Mouse (Mus musculus) bone marrow, adult 2 months (tissue): Measurements from ENCODE around the gene Dpm1. TPM values are rescaled to one million over a fixed set of nuclear protein-coding genes. Genes with fewer than 3 reads are reported as not detected.

ENCODE experiments used
- H3K27ac ChIP-seq: fragments of 200-500 bp; 2 replicates; pipeline ENCODE4 v1.5.1; 2012; ENCODE audit warnings: low read depth, mild to moderate bottlenecking, control low read depth, inconsistent platforms, low read length; ENCODE audit not compliant: control insufficient read depth, poor library complexity, insufficient read depth
- H3K4me1 ChIP-seq: fragments of 200-500 bp; 2 replicates; pipeline ENCODE4 v1.6.1; 2011; ENCODE audit warnings: low read length; ENCODE audit not compliant: control insufficient read depth, insufficient read depth
- H3K4me3 ChIP-seq: fragments of 200-500 bp; replicated peaks from 2 replicates; pipeline ENCODE3; 2011; ENCODE audit warnings: mild to moderate bottlenecking, low read depth, low read length, control low read depth; ENCODE audit not compliant: control insufficient read depth
- CTCF ChIP-seq: fragments of 200-500 bp; IDR thresholded peaks from 2 replicates; pipeline ENCODE4 v1.5.1; 2011; ENCODE audit warnings: low read length, control low read depth; ENCODE audit not compliant: control insufficient read depth, insufficient read depth
- POLR2A ChIP-seq: fragments of 200-500 bp; IDR thresholded peaks from 2 replicates; pipeline ENCODE4 v1.6.1; 2011; ENCODE audit warnings: low read depth, mild to moderate bottlenecking, control low read depth, low read length, borderline replicate concordance; ENCODE audit not compliant: control insufficient read depth
- WGBS: fragments of 180-500 bp; shearing (Covaris S2); methylation state at CpG from one replicate; pipeline ENCODE4 v1.1.7; 2018; 5-methylcytosine and 5-hydroxymethylcytosine counted together
- polyA plus RNA-seq: library from polyadenylated mRNA; stranded (reverse); fragments of >200 nt; gene quantifications from 2 replicates; pipeline ENCODE4 v1.2.4, GENCODE M21; 2011; ENCODE audit warnings: low replicate concordance; ENCODE audit not compliant: missing spikeins, insufficient read depth, insufficient read length

Dpm1 gene
- polyA plus RNA-seq, 1 experiment: 59.2 TPM

- 5% methylated on average over 14 of the region's 14 CpGs for WGBS
- Histone ChIP-seq H3K4me1 (peaks cover 1% of the 10 kb centered on the region; the same call in 1 of the 2 replicates), H3K4me3 (no peak overlapping the region), H3K27ac (no peak overlapping the region)
- TF ChIP-seq CTCF (no peak), POLR2A (no peak)
These were observed 68.4 kb downstream of the Dpm1 start for GRCm38 (mm10) chr2:168161978-168162377.

GRCm38 (mm10) chr2:168161514-168161971 is 68.8 kb downstream of the Dpm1 start:
- Histone ChIP-seq H3K27ac (no peak overlapping the region), H3K4me1 (peaks cover 1% of the 10 kb centered on the region; the same call in 1 of the 2 replicates), H3K4me3 (no peak overlapping the region)
- 19% methylated on average over 11 of the region's 11 CpGs for WGBS
- TF ChIP-seq POLR2A (no peak), CTCF (no peak)

- peaks cover 1% of the 10 kb centered on the region; the same call in 1 of the 2 replicates for H3K4me1 ChIP-seq
- 77% methylated on average over 9 of the region's 9 CpGs for WGBS
- H3K27ac ChIP-seq: no peak overlapping the region
- TF ChIP-seq CTCF (no peak), POLR2A (no peak)
- no peak overlapping the region for H3K4me3 ChIP-seq
These were observed 69.9 kb downstream of the Dpm1 start for GRCm38 (mm10) chr2:168160370-168160930.

Other genes with a start within 250 kb of the Dpm1 start
- gene Ripor3, start 220.0 kb downstream of the Dpm1 start, polyA plus RNA-seq: 24.0 and 49.2 TPM in 2 replicates
- 0.29 TPM in 1 of 2 replicates, not detected in the other for gene Pard6b, start 149.6 kb downstream of the Dpm1 start, polyA plus RNA-seq
- 4.1 and 10.8 TPM in 2 replicates for gene Adnp, start 23.5 kb downstream of the Dpm1 start, polyA plus RNA-seq
- 18.3 and 20.2 TPM in 2 replicates for gene Gm20716, start 227 bp downstream of the Dpm1 start, polyA plus RNA-seq
- 1.1 and 5.1 TPM in 2 replicates for gene Mocs3, start within 50 bp of the Dpm1 start, polyA plus RNA-seq
- gene Kcng1, start 51.1 kb upstream of the Dpm1 start, polyA plus RNA-seq: not detected in 2 replicates